Mouse (Mus musculus) gastrocnemius, postnatal 4 days (tissue): ENCODE measurements around the gene Nrxn3. TPM values are rescaled to one million over a fixed set of nuclear protein-coding genes. Genes with fewer than 3 reads are reported as not detected.

Source experiments
- DNase-seq, 2 experiments: peaks; one replicate each; pipeline ENCODE4 v3.0.0; 2021 to 2022; ENCODE audit warnings: low spot score in 2 of 2, mixed read lengths in 2 of 2
- microRNA-seq: library from miRNA; unstranded; fragments of <30 nt; microRNA quantifications from one replicate; pipeline ENCODE4 v1.2.0, GENCODE M21; 2021
- total RNA-seq, 2 experiments: library from RNA; stranded (reverse); gene quantifications; 2 replicates each; pipeline ENCODE4 v1.2.3; 2021

The Nrxn3 gene
- total RNA-seq, 2 experiments from 2014 or later: 2.5 to 3.1 TPM

- no peak for DNase-seq
Measured at GRCm38 (mm10) chr12:90236093-90236492, 1513.4 kb downstream of the Nrxn3 start.

DNA sequence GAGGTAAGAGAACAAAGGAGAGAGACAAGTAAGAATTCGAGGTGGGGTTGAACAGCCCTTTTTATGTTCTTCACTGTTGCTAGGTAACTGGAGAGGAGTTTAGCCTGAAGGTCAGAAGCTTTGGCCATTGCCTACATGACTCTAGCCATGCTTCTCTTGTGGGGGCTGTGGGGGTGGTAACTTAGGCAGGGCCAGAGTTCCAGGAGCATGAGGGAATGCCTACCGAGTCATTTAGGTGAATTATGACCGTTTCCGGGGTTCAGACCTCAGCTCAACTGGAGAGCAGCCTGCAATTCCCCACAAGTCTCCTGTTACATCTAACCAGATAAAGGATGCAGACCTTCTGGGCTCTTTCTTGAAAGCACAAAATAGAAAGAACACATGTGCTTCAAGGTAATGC lies 1537.6 kb downstream of the Nrxn3 start:
- DNase-seq: no peak

- no peak for DNase-seq
Measured at GRCm38 (mm10) chr12:90268111-90268510, 1545.4 kb downstream of the Nrxn3 start.

DNA sequence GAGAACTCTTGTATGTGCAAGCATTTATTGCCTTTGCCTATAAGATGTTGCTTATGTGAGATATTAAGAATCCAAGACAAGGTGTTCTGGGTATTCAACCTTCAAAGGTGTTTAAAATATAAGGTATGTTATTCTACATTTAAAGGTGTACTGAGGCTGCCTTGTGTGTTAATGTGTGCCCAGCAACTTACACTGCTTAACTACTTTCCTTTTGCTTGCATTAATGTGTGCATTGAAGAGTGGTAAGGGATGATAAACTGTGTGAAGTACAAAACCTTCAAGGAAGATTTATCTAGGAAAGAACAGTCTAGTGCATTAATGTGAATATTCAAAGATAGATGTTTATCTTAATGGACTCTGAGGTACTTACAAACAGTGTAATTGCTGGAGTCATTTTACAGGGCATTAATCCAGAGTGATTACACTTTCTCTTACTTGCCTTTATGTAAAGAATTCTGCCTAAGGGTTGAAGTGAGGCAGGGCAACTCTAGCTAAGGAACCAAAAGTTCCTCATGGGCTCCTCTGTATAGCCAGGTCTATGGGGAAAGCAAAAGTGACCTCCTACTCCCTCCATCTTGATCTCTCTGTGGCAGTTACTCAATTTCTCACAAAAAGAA lies 1548.2 kb downstream of the Nrxn3 start:
- DNase-seq: no peak

DNA sequence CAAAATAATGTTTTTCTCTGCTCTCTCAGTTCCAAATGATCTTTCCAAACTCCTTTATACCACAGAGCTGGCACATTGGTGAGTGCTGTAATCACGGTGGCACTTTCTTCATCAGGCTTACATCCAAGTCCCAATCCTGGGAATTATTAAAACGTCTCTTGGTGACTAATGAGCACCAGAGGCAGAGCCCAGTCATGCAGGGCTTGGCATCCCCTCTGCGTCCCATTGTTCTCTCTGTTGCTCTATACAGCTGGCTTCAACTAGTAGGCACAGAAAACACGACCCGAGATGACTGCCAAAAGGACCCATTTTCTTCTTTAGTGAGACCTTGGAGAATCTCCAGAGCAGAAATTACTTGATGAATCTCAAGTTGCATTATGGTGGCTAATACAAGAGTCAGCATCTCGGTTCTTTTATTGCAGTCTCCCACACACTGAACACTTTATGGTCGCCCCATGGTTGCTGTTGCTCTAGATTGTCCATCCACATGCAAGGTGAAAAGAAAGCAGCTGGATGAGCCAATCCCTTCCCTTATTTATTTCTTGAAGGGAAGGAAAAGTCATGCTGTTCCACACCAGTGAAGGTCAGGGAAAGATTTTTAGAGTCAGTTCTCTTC lies 1552.1 kb downstream of the Nrxn3 start:
- DNase-seq: no peak

DNA sequence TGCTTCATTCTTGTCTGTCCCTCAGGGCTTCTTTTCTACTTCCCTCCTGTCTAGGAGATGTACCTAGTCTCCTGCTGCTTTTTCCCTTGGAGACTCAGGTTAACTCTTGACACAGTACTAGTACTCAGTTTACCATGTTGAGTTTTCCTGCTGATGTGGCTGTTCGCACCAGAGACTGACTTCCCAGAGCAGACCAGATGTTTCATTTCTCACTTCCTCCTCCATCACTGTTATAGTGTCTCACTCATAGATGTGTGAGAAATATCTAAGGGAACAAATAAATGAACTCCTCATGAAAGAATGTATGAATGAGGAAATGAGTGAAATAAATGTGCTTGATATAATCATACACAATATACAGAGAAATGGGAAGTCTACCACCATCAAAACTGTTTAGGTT lies 1558.6 kb downstream of the Nrxn3 start:
- no peak for DNase-seq

- no peak for DNase-seq
Measured at GRCm38 (mm10) chr12:90283022-90283421, 1560.3 kb downstream of the Nrxn3 start.

DNA sequence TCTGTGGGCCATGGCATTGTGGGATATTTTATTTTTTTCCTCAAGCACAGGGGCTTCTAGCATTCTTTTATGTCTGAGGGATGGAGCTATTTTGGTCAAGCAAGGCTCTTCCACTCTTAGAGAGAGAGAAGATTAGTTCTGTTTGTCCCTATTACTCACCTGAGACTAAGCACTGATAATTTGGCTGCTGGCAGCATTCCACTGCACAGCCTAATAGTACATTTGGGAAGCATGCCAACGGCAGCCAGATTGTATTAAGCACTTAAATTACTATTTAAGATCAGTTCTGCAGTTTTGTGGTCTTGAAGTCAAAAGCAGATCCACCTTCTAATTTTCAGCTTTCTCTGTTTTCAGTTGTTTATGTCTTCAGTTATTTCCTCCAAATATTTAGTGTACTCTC lies 1580.0 kb downstream of the Nrxn3 start:
- DNase-seq: no peak

DNA sequence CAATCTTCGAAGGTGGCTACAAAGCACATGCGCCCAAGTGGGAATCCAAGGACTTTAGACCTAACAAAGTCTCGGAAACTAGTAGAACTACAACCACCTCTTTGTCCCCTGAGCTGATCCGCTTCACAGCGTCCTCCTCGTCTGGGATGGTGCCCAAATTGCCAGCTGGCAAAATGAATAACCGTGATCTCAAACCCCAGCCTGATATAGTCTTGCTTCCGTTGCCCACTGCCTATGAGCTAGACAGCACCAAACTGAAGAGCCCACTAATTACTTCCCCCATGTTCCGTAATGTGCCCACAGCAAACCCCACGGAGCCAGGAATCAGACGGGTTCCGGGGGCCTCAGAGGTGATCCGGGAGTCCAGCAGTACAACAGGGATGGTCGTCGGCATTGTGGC lies 1609.1 kb downstream of the Nrxn3 start:
- DNase-seq: no peak

DNA sequence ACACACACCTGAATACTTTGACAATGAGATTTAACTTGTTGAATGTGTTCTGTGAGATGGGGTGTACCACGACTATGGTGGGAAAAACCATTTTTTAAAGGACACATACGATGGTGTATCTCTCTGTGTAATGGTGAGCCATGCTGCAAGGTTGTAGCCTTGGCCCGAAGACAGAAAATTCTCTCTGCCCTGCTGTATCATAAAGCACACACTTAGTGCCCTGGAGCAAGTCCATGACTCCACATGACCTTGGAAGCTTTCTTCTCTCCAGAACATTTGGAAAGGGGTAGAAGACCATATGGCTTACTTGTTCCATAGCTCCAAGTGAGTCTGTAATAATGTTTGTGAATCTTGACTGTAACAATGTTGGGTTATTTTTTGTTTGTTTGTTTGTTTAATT lies 1609.8 kb downstream of the Nrxn3 start:
- no peak for DNase-seq

- no peak for DNase-seq
Measured at GRCm38 (mm10) chr12:90337496-90338228, 1615.0 kb downstream of the Nrxn3 start.

GRCm38 (mm10) chr12:90338229-90338557 lies 1615.5 kb downstream of the Nrxn3 start:
- DNase-seq: no peak

Small RNA genes within 50 kb of the gene (microRNA-seq; reads per million reads assigned to microRNA genes)
- gene Gm23989 (not detected), gene Gm27313 (not detected)
